Mouse (Mus musculus) adrenal gland, adult 2 months (tissue): ENCODE data around the gene Slit3. TPM values are rescaled to one million over a fixed set of nuclear protein-coding genes. Genes with fewer than 3 reads are reported as not detected.

ENCODE experiments used
- microRNA-seq, 2 experiments: library from miRNA; unstranded; fragments of <30 nt; microRNA quantifications; one replicate each; pipeline ENCODE4 v1.2.0; 2021
- polyA plus RNA-seq: library from polyadenylated mRNA; depleted of rRNA; stranded (reverse); fragments of >200 nt; gene quantifications from 2 replicates; pipeline ENCODE4 v1.2.3, GENCODE M21; 2012
- total RNA-seq, 2 experiments: library from RNA; stranded (reverse); gene quantifications; 2 replicates each; pipeline ENCODE4 v1.2.3; 2021

Gene Slit3
- total and polyA plus RNA-seq, 3 experiments: 27.5 to 46.9 (median 34.6) TPM

Small RNAs within 50 kb of the gene (microRNA-seq; reads per million reads assigned to microRNA genes)
- gene Mir218-2: 17.3 to 21.1 reads per million in 2 experiments
